Mouse (Mus musculus) retina, embryonic 14.5 days (tissue): ENCODE measurements around the gene Vmn1r58.
"Not testable (repeated sequence)": the region's sequence is repeated elsewhere in the genome, so short reads cannot be mapped to it uniquely, and the experiment has no call there.

Source experiments
- DNase-seq: peaks from one replicate; pipeline ENCODE4 v3.0.0-alpha.2; 2015; ENCODE audit warnings: low spot score

Vmn1r58 gene

GRCm38 (mm10) chr7:5413296-5413695, at the start of gene Vmn1r58:
Vmn1r58 (minus strand) TSS chr7:5413396.
- DNase-seq = not testable (repeated sequence)

DNA sequence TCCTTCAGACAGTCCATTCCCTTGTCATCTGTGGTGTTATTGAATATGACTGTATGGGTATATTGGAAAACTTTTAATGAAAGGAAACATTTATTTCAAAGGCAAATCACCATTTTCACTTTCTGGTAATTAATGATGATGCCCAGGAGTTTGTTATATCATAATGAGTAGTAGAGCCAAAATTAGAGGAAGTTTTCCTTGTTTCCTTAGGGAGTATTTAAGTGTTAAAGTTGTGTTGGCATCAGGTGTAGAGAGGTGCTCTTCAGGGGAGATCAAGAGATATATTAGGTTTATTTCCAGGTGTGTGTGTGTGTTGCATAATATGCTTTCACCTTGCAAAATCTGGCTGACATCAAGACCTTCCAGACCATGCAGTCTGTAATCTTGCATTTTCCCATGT, 43.5 kb upstream of the Vmn1r58 start, which contains the start of gene Vmn1r59:
TSS of gene Vmn1r59 (minus strand) at position 101 of the 400 bp plus-strand sequence.
- DNase-seq = no peak

DNA sequence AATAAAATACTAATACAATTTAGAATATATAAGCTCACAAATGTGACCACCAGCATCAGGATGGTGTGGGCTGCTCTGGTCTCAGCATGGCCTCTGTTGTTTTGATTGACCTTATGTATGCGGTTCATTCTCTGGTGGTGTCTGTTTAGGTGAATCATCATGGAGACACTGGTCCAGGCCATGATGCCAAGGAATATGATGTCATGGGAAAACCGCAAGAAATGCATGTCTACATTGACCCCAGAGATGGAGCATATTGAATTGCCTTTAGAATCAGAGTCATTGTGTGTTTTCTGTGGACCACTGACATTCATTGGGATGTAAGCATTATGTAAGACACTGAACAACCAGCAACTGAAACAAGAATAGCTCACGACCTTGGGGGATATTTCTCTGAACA, 40.8 kb upstream of the Vmn1r58 start:
- not testable (repeated sequence) for DNase-seq

DNA sequence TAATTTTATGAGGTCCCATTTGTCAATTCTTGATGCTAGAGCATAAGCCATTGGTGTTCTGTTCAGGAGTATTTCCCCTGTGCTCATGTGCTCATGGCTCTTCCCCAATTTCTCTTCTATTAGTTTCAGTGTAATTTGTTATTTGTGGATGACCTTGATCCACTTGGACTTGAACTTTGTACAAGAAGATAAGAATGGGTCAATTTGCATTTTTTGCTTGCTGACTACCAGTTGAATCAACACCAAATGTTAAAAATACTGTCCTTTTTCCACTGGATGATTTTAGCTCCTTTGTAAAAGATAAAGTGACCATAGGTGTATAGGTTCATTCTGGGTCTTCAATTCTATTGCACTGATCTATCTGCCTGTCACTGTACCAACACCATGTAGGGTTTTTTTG, 35.4 kb upstream of the Vmn1r58 start:
- DNase-seq = no peak

DNA sequence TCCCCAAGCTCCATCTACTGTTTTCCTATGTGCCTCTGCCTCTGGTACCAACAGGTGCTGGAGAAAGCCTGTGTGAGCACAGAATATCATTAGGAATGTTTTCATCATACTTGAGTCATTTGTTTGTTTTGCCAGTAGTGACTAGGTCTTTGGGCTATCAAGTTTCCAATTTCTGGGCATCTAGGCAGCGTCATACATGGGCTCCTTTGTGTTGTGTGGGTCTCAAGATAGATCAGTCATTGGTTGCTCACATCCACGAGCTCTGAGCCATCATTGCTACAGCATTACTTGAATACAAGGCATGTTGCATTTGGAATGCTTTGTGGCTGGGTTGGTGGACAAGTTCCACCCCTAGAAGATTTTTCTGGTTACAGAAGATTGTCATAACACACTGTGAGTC, 7.0 kb downstream of the Vmn1r58 start:
- no peak for DNase-seq

DNA sequence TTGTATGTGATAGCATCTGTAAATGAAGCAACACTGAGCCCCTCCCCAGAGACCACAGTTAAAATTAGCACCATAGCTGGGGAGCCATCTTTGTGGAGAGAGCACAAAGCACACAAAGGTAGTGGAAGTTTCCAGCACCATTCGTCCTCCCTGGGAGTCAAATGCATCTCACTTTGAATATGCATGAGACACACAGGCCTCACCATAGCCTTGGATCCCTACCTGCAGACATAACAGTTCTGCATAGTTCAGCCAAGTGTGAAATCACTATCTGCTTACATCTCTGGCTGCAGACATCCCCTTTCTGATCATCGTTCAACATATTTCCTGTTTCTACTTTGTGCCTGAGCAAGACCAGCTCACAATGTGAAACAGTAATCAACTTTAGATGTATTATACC, 46.5 kb downstream of the Vmn1r58 start:
- DNase-seq = no peak

- DNase-seq = no peak
These were observed 49.6 kb downstream of the Vmn1r58 start for GRCm38 (mm10) chr7:5363599-5363998.
